Mouse (Mus musculus): ENCODE results near the gene Ppp2r2c. TPM values are rescaled to one million over a fixed set of nuclear protein-coding genes. Genes with fewer than 3 reads are reported as not detected.

The Ppp2r2c gene
- polyA plus RNA-seq, 1 experiment from 2014 or later, result 38.3 TPM

DNA sequence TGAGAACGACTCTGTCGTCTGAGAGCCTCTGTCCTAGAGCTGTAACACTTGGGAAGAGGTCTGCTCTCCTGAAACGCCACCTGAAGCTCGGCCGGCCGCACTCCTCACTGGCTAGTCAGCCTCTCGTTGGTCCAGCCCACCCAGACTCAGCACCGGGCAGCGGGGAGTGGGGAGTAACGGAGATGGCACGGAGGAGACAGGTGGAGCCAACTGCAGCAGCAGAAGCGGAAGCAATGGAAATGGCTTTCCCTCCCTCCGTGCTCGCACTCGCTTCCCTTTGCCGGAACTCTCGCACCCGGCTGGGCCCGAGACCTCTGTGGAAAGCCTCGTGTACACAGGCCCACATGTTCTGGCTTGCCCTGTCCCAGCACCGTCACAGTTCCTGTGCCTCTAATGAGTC is 41.2 kb downstream of the Ppp2r2c start:
- no peak overlapping the region for H3K9ac ChIP-seq (replicated peaks; ENCODE audit: low read length)
- ATAC-seq (ENCODE audit: low FRiP score, low TSS enrichment) (no peak), DNase-seq (no peak)
- H3K27ac ChIP-seq (replicated peaks; ENCODE audit: low read depth, low read length), result no peak overlapping the region
- no peak overlapping the region for H3K4me3 ChIP-seq (replicated peaks; ENCODE audit: low read depth, low read length)
- whole genome bisulfite sequencing, result 87% methylated on average over 21 of the region's 21 CpGs
- no peak overlapping the region for H3K4me2 ChIP-seq (ENCODE audit: low read length)
- H3K36me3 ChIP-seq (ENCODE audit: control insufficient read depth, insufficient read depth, low read length), result no peaks in the 10 kb centered on the region
- H3K27me3 ChIP-seq (ENCODE audit: control insufficient read depth, insufficient read depth, low read length), result no peaks in the 10 kb centered on the region
- no peaks in the 10 kb centered on the region for H3K9me3 ChIP-seq (ENCODE audit: control insufficient read depth, low read length)
- peaks cover 12% of the 10 kb centered on the region for H3K4me1 ChIP-seq (ENCODE audit: control insufficient read depth, insufficient read depth, low read length)

DNA sequence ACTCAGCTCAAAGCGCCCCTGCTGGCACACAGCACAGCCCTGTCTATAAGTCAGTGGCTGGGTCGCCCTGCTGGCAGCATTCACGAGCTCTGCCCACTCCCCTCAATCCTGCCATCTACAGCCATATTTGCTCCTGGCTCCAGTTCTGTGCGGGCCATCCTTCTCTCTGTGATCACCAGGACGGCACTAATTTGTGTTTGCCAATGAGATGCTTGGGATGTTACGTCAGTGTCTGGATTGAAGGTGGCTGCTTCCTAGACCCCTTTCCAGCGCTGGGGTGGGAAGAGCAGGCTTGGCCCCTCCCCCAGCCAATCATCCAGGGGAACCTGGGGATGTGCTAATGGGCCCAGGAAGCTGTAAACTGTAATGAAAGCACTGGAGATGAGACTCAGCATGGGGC is 42.7 kb downstream of the Ppp2r2c start:
- no peak overlapping the region for H3K27ac ChIP-seq (replicated peaks; ENCODE audit: low read depth, low read length)
- H3K4me3 ChIP-seq (replicated peaks; ENCODE audit: low read depth, low read length), result no peak overlapping the region
- no peaks in the 10 kb centered on the region for H3K27me3 ChIP-seq (ENCODE audit: control insufficient read depth, insufficient read depth, low read length)
- no peaks in the 10 kb centered on the region for H3K36me3 ChIP-seq (ENCODE audit: control insufficient read depth, insufficient read depth, low read length)
- peaks cover 12% of the 10 kb centered on the region for H3K4me1 ChIP-seq (ENCODE audit: control insufficient read depth, insufficient read depth, low read length)
- WGBS, result 43% methylated on average over 7 of the region's 7 CpGs
- DNase-seq (no peak), ATAC-seq (ENCODE audit: low FRiP score, low TSS enrichment) (no peak)
- H3K4me2 ChIP-seq (ENCODE audit: low read length), result no peak overlapping the region
- H3K9me3 ChIP-seq (ENCODE audit: control insufficient read depth, low read length), result no peaks in the 10 kb centered on the region
- no peak overlapping the region for H3K9ac ChIP-seq (replicated peaks; ENCODE audit: low read length)

GRCm38 (mm10) chr5:36911759-36912352 is 43.5 kb downstream of the Ppp2r2c start:
- Histone ChIP-seq H3K9me3 (ENCODE audit: control insufficient read depth, low read length) (no peaks in the 10 kb centered on the region), H3K9ac (replicated peaks; ENCODE audit: low read length) (no peak overlapping the region), H3K36me3 (ENCODE audit: control insufficient read depth, insufficient read depth, low read length) (no peaks in the 10 kb centered on the region), H3K4me3 (replicated peaks; ENCODE audit: low read depth, low read length) (no peak overlapping the region), H3K27ac (replicated peaks; ENCODE audit: low read depth, low read length) (no peak overlapping the region), H3K4me1 (ENCODE audit: control insufficient read depth, insufficient read depth, low read length) (peaks cover 12% of the 10 kb centered on the region), H3K27me3 (ENCODE audit: control insufficient read depth, insufficient read depth, low read length) (no peaks in the 10 kb centered on the region), H3K4me2 (ENCODE audit: low read length) (no peak overlapping the region)
- 88% methylated on average over 11 of the region's 11 CpGs for WGBS
- ATAC-seq (ENCODE audit: low FRiP score, low TSS enrichment) (no peak), DNase-seq (no peak)

DNA sequence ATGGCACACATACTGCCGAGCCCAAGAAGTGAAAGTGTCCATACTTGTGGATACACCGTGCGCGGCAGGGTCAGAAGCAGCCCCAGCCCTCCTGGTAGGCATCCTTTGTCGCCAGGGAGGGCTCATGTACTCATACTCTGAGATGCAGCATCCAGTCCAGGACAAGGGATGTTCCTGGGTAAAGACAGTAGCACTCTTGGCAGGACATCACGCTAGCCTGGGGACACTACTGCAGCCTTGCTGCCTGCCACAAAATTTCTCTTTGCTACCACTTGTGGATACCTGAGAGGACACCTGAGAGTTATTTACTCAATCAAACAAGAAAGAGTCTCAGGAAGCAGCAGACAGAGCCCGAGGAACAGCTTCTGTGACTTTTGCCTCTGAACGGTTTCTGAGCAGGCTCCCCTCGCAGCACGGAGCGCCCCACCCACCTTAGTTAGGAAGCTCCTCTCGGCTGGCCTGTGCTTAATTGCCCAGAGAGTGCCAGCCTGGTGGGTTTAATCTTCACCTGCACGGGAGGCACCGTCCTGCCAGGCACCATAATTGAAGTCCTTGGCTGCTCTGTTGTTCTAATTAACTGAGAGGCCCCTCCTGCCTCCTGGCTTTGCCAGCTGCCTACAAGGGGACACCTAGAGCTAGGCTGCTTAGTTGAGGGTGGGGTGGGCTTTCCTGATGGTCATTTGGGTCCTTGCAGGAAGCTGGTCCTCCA is 44.4 kb downstream of the Ppp2r2c start:
- H3K9ac ChIP-seq (replicated peaks; ENCODE audit: low read length), result no peak overlapping the region
- no peaks in the 10 kb centered on the region for H3K27me3 ChIP-seq (ENCODE audit: control insufficient read depth, insufficient read depth, low read length)
- no peak overlapping the region for H3K4me3 ChIP-seq (replicated peaks; ENCODE audit: low read depth, low read length)
- no peak overlapping the region for H3K4me2 ChIP-seq (ENCODE audit: low read length)
- peaks cover 7% of the 10 kb centered on the region for H3K4me1 ChIP-seq (ENCODE audit: control insufficient read depth, insufficient read depth, low read length)
- DNase-seq (no peak), ATAC-seq (ENCODE audit: low FRiP score, low TSS enrichment) (no peak)
- 68% methylated on average over 14 of the region's 14 CpGs for WGBS
- H3K36me3 ChIP-seq (ENCODE audit: control insufficient read depth, insufficient read depth, low read length), result no peaks in the 10 kb centered on the region
- H3K27ac ChIP-seq (replicated peaks; ENCODE audit: low read depth, low read length), result no peak overlapping the region
- no peaks in the 10 kb centered on the region for H3K9me3 ChIP-seq (ENCODE audit: control insufficient read depth, low read length)

GRCm38 (mm10) chr5:36915256-36915655 is 46.9 kb downstream of the Ppp2r2c start:
- Histone ChIP-seq H3K9ac (replicated peaks; ENCODE audit: low read length) (no peak overlapping the region), H3K9me3 (ENCODE audit: control insufficient read depth, low read length) (no peaks in the 10 kb centered on the region), H3K4me1 (ENCODE audit: control insufficient read depth, insufficient read depth, low read length) (0 out of 2 replicates have a peak, but pooled peaks cover 5% of the 10 kb centered on the region), H3K27ac (replicated peaks; ENCODE audit: low read depth, low read length) (no peak overlapping the region), H3K4me2 (ENCODE audit: low read length) (no peak overlapping the region), H3K36me3 (ENCODE audit: control insufficient read depth, insufficient read depth, low read length) (no peaks in the 10 kb centered on the region), H3K4me3 (replicated peaks; ENCODE audit: low read depth, low read length) (no peak overlapping the region), H3K27me3 (ENCODE audit: control insufficient read depth, insufficient read depth, low read length) (no peaks in the 10 kb centered on the region)
- WGBS, result 58% methylated on average over 3 of the region's 3 CpGs
- DNase-seq (no peak), ATAC-seq (ENCODE audit: low FRiP score, low TSS enrichment) (no peak)

DNA sequence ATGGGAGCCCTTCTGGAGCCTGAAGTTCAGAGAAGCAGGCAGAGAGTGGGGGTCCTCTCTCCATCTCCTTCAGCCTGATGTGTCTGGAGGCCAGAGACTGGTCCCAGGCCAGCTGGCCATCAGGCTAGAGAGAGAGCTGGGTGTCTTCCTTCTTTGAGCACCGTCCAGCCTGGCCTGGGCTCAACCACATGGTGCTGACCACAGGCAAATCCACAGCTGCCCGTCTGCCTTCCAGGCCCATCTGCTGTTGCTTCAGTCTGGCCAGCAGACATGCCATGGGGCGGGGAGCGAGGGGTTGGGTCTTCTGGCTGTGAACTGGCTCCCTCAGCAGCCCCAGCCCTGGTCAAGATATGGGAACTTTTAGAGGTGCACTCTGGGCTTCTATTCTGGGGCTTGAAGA is 48.3 kb downstream of the Ppp2r2c start:
- WGBS, result 90% methylated on average over 4 of the region's 4 CpGs
- Histone ChIP-seq H3K27ac (replicated peaks; ENCODE audit: low read depth, low read length) (no peak overlapping the region), H3K36me3 (ENCODE audit: control insufficient read depth, insufficient read depth, low read length) (no peaks in the 10 kb centered on the region), H3K9me3 (ENCODE audit: control insufficient read depth, low read length) (no peaks in the 10 kb centered on the region), H3K4me1 (ENCODE audit: control insufficient read depth, insufficient read depth, low read length) (no peaks in the 10 kb centered on the region), H3K27me3 (ENCODE audit: control insufficient read depth, insufficient read depth, low read length) (no peaks in the 10 kb centered on the region), H3K4me2 (ENCODE audit: low read length) (no peak overlapping the region), H3K9ac (replicated peaks; ENCODE audit: low read length) (no peak overlapping the region), H3K4me3 (replicated peaks; ENCODE audit: low read depth, low read length) (no peak overlapping the region)
- no peak for ATAC-seq (ENCODE audit: low FRiP score, low TSS enrichment)
- no peak for DNase-seq

DNA sequence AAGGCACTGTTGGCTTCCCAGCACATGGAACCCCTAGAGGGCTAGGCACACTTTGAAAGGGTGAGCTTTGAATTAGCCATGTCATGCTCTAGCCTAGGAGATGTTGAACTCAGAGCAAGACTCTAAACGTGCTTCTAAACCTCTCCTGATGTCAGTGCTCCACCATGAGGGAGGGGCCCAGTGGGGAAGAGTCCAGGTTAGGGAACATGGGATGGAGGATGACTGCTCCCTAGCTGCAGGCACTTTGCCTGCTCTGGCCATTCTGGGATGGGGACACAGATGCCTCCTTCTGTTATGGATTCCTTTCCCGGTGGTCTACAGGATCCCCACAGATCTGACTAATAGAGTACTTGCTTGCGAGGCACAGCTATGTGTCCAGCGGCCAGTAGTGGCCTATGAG is 48.9 kb downstream of the Ppp2r2c start:
- no peaks in the 10 kb centered on the region for H3K36me3 ChIP-seq (ENCODE audit: control insufficient read depth, insufficient read depth, low read length)
- DNase-seq, result no peak
- no peaks in the 10 kb centered on the region for H3K4me1 ChIP-seq (ENCODE audit: control insufficient read depth, insufficient read depth, low read length)
- no peak overlapping the region for H3K9ac ChIP-seq (replicated peaks; ENCODE audit: low read length)
- no peak overlapping the region for H3K4me2 ChIP-seq (ENCODE audit: low read length)
- H3K27ac ChIP-seq (replicated peaks; ENCODE audit: low read depth, low read length), result no peak overlapping the region
- no peak for ATAC-seq (ENCODE audit: low FRiP score, low TSS enrichment)
- WGBS, result 77% methylated on average over 4 of the region's 4 CpGs
- no peaks in the 10 kb centered on the region for H3K27me3 ChIP-seq (ENCODE audit: control insufficient read depth, insufficient read depth, low read length)
- no peaks in the 10 kb centered on the region for H3K9me3 ChIP-seq (ENCODE audit: control insufficient read depth, low read length)
- no peak overlapping the region for H3K4me3 ChIP-seq (replicated peaks; ENCODE audit: low read depth, low read length)

- Histone ChIP-seq H3K27ac (replicated peaks; ENCODE audit: low read depth, low read length) (no peak overlapping the region), H3K36me3 (ENCODE audit: control insufficient read depth, insufficient read depth, low read length) (no peaks in the 10 kb centered on the region), H3K9me3 (ENCODE audit: control insufficient read depth, low read length) (no peaks in the 10 kb centered on the region), H3K4me3 (replicated peaks; ENCODE audit: low read depth, low read length) (no peak overlapping the region), H3K27me3 (ENCODE audit: control insufficient read depth, insufficient read depth, low read length) (no peaks in the 10 kb centered on the region), H3K4me2 (ENCODE audit: low read length) (no peak overlapping the region), H3K4me1 (ENCODE audit: control insufficient read depth, insufficient read depth, low read length) (0 out of 2 replicates have a peak, but pooled peaks cover 2% of the 10 kb centered on the region), H3K9ac (replicated peaks; ENCODE audit: low read length) (no peak overlapping the region)
- WGBS, result 81% methylated on average over 7 of the region's 7 CpGs
- DNase-seq (no peak), ATAC-seq (ENCODE audit: low FRiP score, low TSS enrichment) (no peak)
These were observed 49.7 kb downstream of the Ppp2r2c start for GRCm38 (mm10) chr5:36918016-36918415.

DNA sequence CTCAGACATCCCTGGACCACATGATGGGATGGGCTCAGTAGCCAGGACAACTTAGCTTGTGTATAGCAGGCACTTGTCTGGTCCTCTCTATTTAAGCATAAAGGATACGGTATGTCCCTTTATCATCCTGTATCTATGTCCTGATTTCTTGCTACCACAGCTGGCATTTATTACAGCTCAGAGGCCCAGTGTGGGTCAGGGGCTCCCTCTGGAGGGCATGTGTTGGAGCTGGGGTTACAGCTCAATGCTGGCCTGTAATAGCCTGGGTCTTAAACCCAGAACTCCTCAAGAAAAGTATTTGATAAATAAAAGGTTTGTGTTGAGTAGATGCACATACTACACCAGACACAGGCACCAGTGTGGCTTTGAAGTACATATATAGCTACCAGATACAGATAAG is 51.8 kb downstream of the Ppp2r2c start:
- Histone ChIP-seq H3K9ac (replicated peaks; ENCODE audit: low read length) (no peak overlapping the region), H3K27ac (replicated peaks; ENCODE audit: low read depth, low read length) (no peak overlapping the region), H3K27me3 (ENCODE audit: control insufficient read depth, insufficient read depth, low read length) (no peaks in the 10 kb centered on the region), H3K36me3 (ENCODE audit: control insufficient read depth, insufficient read depth, low read length) (no peaks in the 10 kb centered on the region), H3K9me3 (ENCODE audit: control insufficient read depth, low read length) (no peaks in the 10 kb centered on the region), H3K4me2 (ENCODE audit: low read length) (no peak overlapping the region), H3K4me3 (replicated peaks; ENCODE audit: low read depth, low read length) (no peak overlapping the region), H3K4me1 (ENCODE audit: control insufficient read depth, insufficient read depth, low read length) (0 out of 2 replicates have a peak, but pooled peaks cover 3% of the 10 kb centered on the region)
- WGBS, result 52% methylated on average over 1 of the region's 1 CpGs
- DNase-seq (peak; percentile 71), ATAC-seq (ENCODE audit: low FRiP score, low TSS enrichment) (no peak)
